Mouse (Mus musculus) hindbrain, embryonic 11.5 days (tissue): Measurements from ENCODE around the gene Npc2. TPM values are rescaled to one million over a fixed set of nuclear protein-coding genes. Genes with fewer than 3 reads are reported as not detected.

ENCODE experiments used
- polyA plus RNA-seq: library from polyadenylated mRNA; unstranded; fragments of >200 nt; fragmentation: Nextera tagmentation; extraction: Ambion mirVana; gene quantifications from 2 replicates; pipeline ENCODE4 v1.2.1, GENCODE M21; 2014

Gene Npc2
- polyA plus RNA-seq, 1 experiment from 2014 or later = 79.4 TPM

Other genes starting within 250 kb of the Npc2 start
- gene Vsx2, start 203.4 kb downstream of the Npc2 start, polyA plus RNA-seq = 5.6 and 10.1 TPM in 2 replicates
- 6.4 and 7.9 TPM in 2 replicates for gene Abcd4, start 155.7 kb downstream of the Npc2 start, polyA plus RNA-seq
- not detected in 2 replicates for gene Vrtn, start 132.1 kb downstream of the Npc2 start, polyA plus RNA-seq
- 0.60 and 0.85 TPM in 2 replicates for gene Syndig1l, start 74.3 kb downstream of the Npc2 start, polyA plus RNA-seq
- gene Isca2, start 99 bp upstream of the Npc2 start, polyA plus RNA-seq = 151 and 164 TPM in 2 replicates
- 0.08 and 0.09 TPM in 2 replicates for gene Ltbp2, start 103.4 kb upstream of the Npc2 start, polyA plus RNA-seq
- 148 and 156 TPM in 2 replicates for gene Fcf1, start 197.7 kb upstream of the Npc2 start, polyA plus RNA-seq
- gene Arel1, start 197.7 kb upstream of the Npc2 start, polyA plus RNA-seq = 21.8 and 24.5 TPM in 2 replicates
- 44.2 and 53.2 TPM in 2 replicates for gene Ylpm1, start 223.2 kb upstream of the Npc2 start, polyA plus RNA-seq